Mouse (Mus musculus) lung, embryonic 14.5 days (tissue): ENCODE results near the gene Tcf7l1. TPM values are rescaled to one million over a fixed set of nuclear protein-coding genes. Genes with fewer than 3 reads are reported as not detected.
A peak's percentile ranks its signal among the peaks of the same experiment; 100 is the strongest.

Experiments used
- ATAC-seq: fragments of 200-750 bp; cut with Nextera tagmentation; 2 replicates; pipeline ENCODE4 v1.8.0; 2017; ENCODE audit warnings: mild to moderate bottlenecking, moderate TSS enrichment, moderate library complexity; ENCODE audit not compliant: insufficient read depth
- DNase-seq: peaks from one replicate; pipeline ENCODE4 v3.0.0-alpha.2; 2015
- H3K27ac ChIP-seq: fragments of 300-500 bp; sonication (generic); 2 replicates; pipeline ENCODE4 v1.5.1; 2014; ENCODE audit warnings: low read depth, mild to moderate bottlenecking, moderate library complexity
- H3K27me3 ChIP-seq: fragments of 300-500 bp; sonication (generic); 2 replicates; pipeline ENCODE4 v1.6.1; 2014; ENCODE audit warnings: low read length, control low read depth; ENCODE audit not compliant: insufficient read depth
- H3K36me3 ChIP-seq: fragments of 300-500 bp; sonication (generic); 2 replicates; pipeline ENCODE4 v1.6.1; 2014; ENCODE audit warnings: control low read depth; ENCODE audit not compliant: insufficient read depth
- H3K4me1 ChIP-seq: fragments of 300-500 bp; sonication (generic); 2 replicates; pipeline ENCODE4 v1.6.1; 2014; ENCODE audit warnings: antibody characterized with exemption, control low read depth; ENCODE audit not compliant: insufficient read depth
- H3K4me2 ChIP-seq: fragments of 300-500 bp; sonication (generic); 2 replicates; pipeline ENCODE4 v1.6.1; 2014; ENCODE audit warnings: mild to moderate bottlenecking
- H3K4me3 ChIP-seq: fragments of 300-500 bp; sonication (generic); 2 replicates; pipeline ENCODE4 v1.5.1; 2014; ENCODE audit warnings: low read depth, low read length
- H3K9ac ChIP-seq: fragments of 300-500 bp; sonication (generic); 2 replicates; pipeline ENCODE4 v1.6.1; 2014
- H3K9me3 ChIP-seq: fragments of 300-500 bp; sonication (generic); 2 replicates; pipeline ENCODE4 v1.6.1; 2016; ENCODE audit warnings: low read depth, low read length, control low read depth
- CTCF ChIP-seq: IDR thresholded peaks from 2 replicates; pipeline ENCODE4 v1.5.1; 2016; ENCODE audit warnings: antibody characterized with exemption, low read depth
- WGBS: fragments of 180-500 bp; shearing (Covaris S2); extraction: QIAGEN DNeasy Blood & Tissue Kit; methylation state at CpG from one replicate; pipeline ENCODE4 v1.1.7; 2014; 5-methylcytosine and 5-hydroxymethylcytosine counted together
- polyA plus RNA-seq: library from polyadenylated mRNA; unstranded; fragments of >200 nt; fragmentation: Nextera tagmentation; extraction: Ambion mirVana; gene quantifications from 2 replicates; pipeline ENCODE4 v1.2.1, GENCODE M21; 2014

Tcf7l1 gene
- polyA plus RNA-seq, 1 experiment from 2014 or later, result 41.1 TPM

- no peak overlapping the region for H3K4me2 ChIP-seq
- no peak overlapping the region for H3K4me3 ChIP-seq
- no peak for TF ChIP-seq CTCF
- ATAC-seq (no peak), DNase-seq (no peak)
- WGBS, result 34% methylated on average over 9 of the region's 9 CpGs
- H3K4me1 ChIP-seq, result peaks cover 13% of the 10 kb centered on the region
- H3K9me3 ChIP-seq, result no peaks in the 10 kb centered on the region
- H3K36me3 ChIP-seq, result no peaks in the 10 kb centered on the region
- H3K27me3 ChIP-seq, result no peaks in the 10 kb centered on the region
- H3K27ac ChIP-seq, result 0 out of 2 replicates have a peak overlapping the region, but pooled peaks have one; percentile 8
- no peak overlapping the region for H3K9ac ChIP-seq
These were observed 34.8 kb downstream of the Tcf7l1 start for GRCm38 (mm10) chr6:72754215-72754614.

- no peak for DNase-seq
- TF ChIP-seq CTCF, result no peak
- Histone ChIP-seq H3K9ac (no peak overlapping the region), H3K4me1 (peaks cover 17% of the 10 kb centered on the region), H3K36me3 (no peaks in the 10 kb centered on the region), H3K4me3 (no peak overlapping the region), H3K27ac (no peak overlapping the region), H3K4me2 (no peak overlapping the region), H3K27me3 (no peaks in the 10 kb centered on the region), H3K9me3 (no peaks in the 10 kb centered on the region)
- ATAC-seq, result no peak
- 85% methylated on average over 8 of the region's 8 CpGs for WGBS
These were observed 35.3 kb downstream of the Tcf7l1 start for GRCm38 (mm10) chr6:72753782-72754181.

DNA sequence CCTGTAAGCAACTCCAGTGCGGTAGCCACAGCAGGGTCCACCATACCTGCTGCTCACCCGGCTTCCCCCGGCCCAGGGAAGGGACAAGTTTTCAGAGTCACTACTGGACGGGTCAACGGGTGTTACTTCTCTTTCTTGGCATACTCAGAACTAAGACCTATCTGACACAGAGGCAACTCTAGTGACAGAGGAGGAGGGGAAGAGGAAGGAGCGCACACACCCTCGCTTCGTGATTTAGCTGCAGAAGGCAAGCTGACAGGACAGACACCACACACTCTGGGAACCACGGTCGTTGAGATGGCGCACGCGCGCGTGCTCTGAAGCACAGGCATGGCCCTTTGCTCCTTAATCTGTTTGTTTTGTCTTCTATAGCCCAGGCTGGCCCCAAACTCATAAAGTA lies 36.2 kb downstream of the Tcf7l1 start:
- Histone ChIP-seq H3K4me3 (no peak overlapping the region), H3K9ac (no peak overlapping the region), H3K27ac (no peak overlapping the region), H3K9me3 (no peaks in the 10 kb centered on the region), H3K27me3 (no peaks in the 10 kb centered on the region), H3K4me1 (peaks cover 22% of the 10 kb centered on the region), H3K36me3 (no peaks in the 10 kb centered on the region), H3K4me2 (no peak overlapping the region)
- WGBS, result 80% methylated on average over 15 of the region's 15 CpGs
- no peak for TF ChIP-seq CTCF
- no peak for DNase-seq
- ATAC-seq, result no peak

- no peak overlapping the region for H3K4me3 ChIP-seq
- peaks cover 28% of the 10 kb centered on the region for H3K4me1 ChIP-seq
- no peak overlapping the region for H3K4me2 ChIP-seq
- 0 out of 2 replicates have a peak, but pooled peaks have one; percentile 23 for TF ChIP-seq CTCF
- no peak overlapping the region for H3K27ac ChIP-seq
- WGBS, result 68% methylated on average over 1 of the region's 1 CpGs
- H3K27me3 ChIP-seq, result no peaks in the 10 kb centered on the region
- no peak overlapping the region for H3K9ac ChIP-seq
- ATAC-seq, result no peak
- no peak for DNase-seq
- H3K36me3 ChIP-seq, result no peaks in the 10 kb centered on the region
- H3K9me3 ChIP-seq, result no peaks in the 10 kb centered on the region
These were observed 37.8 kb downstream of the Tcf7l1 start for GRCm38 (mm10) chr6:72751210-72751609.

DNA sequence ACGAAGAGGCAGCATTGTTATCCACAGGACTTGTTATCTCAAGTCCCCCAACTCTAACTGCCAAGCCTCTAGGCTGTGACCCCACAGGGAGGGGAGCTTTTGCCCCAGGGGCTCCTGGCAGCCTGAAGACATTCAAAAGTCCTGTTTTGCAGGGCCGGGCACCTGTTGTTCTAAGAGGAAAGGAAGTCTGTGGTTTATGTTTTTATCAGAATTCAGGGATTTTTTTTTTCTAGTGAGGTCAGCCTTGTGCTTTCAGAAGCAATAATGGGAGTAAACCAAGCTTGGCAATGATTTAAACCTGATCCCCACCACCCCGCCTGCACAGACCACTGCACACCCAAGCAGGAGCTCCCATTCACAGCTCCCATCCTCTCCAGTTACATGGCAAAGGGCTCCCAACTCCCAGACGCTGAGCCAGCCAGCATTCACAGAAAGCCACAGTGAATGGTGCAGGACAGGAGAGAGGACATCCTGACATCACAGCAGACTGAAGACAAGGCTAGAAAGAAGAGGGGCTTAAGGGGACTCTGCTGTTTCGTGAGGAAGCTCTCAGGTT lies 40.1 kb downstream of the Tcf7l1 start:
- peak overlapping the region; percentile 5; the same call in 1 of the 2 replicates for H3K4me2 ChIP-seq
- ATAC-seq, result no peak

GRCm38 (mm10) chr6:72748421-72748820 lies 40.6 kb downstream of the Tcf7l1 start:
- no peak overlapping the region for H3K4me3 ChIP-seq
- WGBS, result 5% methylated on average over 2 of the region's 2 CpGs
- H3K27ac ChIP-seq, result peak overlapping the region; percentile 27; the same call in 1 of the 2 replicates
- peaks cover 38% of the 10 kb centered on the region for H3K4me1 ChIP-seq
- no peaks in the 10 kb centered on the region for H3K36me3 ChIP-seq
- peak overlapping the region; percentile 5; the same call in 1 of the 2 replicates for H3K4me2 ChIP-seq
- no peak overlapping the region; the same call in 1 of the 2 replicates for H3K9ac ChIP-seq
- TF ChIP-seq CTCF, result no peak
- ATAC-seq, result 0 out of 2 replicates have a peak, but pooled peaks have one; percentile 22
- DNase-seq, result peak; percentile 59
- H3K27me3 ChIP-seq, result no peaks in the 10 kb centered on the region
- no peaks in the 10 kb centered on the region for H3K9me3 ChIP-seq

More for the DNA sequence above, 40.1 kb downstream of the Tcf7l1 start:
- Histone ChIP-seq H3K9ac (no peak overlapping the region; the same call in 1 of the 2 replicates), H3K4me1 (peaks cover 34% of the 10 kb centered on the region), H3K27ac (peak overlapping the region; percentile 27; the same call in 1 of the 2 replicates), H3K9me3 (no peaks in the 10 kb centered on the region), H3K4me3 (no peak overlapping the region), H3K36me3 (no peaks in the 10 kb centered on the region), H3K27me3 (no peaks in the 10 kb centered on the region)
- 20% methylated on average over 5 of the region's 5 CpGs for WGBS
- DNase-seq, result no peak
- TF ChIP-seq CTCF, result no peak

- Histone ChIP-seq H3K27me3 (no peaks in the 10 kb centered on the region), H3K27ac (peak overlapping the region; percentile 27; the same call in 1 of the 2 replicates), H3K4me2 (no peak overlapping the region), H3K9ac (no peak overlapping the region), H3K4me3 (no peak overlapping the region), H3K36me3 (no peaks in the 10 kb centered on the region), H3K9me3 (no peaks in the 10 kb centered on the region), H3K4me1 (peaks cover 39% of the 10 kb centered on the region)
- WGBS, result 48% methylated on average over 11 of the region's 11 CpGs
- TF ChIP-seq CTCF, result no peak
- ATAC-seq (peak; percentile 22; the same call in 1 of the 2 replicates), DNase-seq (no peak)
These were observed 41.2 kb downstream of the Tcf7l1 start for GRCm38 (mm10) chr6:72747814-72748213.
